Mouse (Mus musculus) heart, postnatal 36 days (tissue): ENCODE measurements around the gene Pitpna. TPM values are rescaled to one million over a fixed set of nuclear protein-coding genes. Genes with fewer than 3 reads are reported as not detected.
"Not testable (repeated sequence)": the region's sequence is repeated elsewhere in the genome, so short reads cannot be mapped to it uniquely, and the experiment has no call there.

Source experiments
- DNase-seq, 2 experiments: peaks; one replicate each; pipeline ENCODE4 v3.0.0; 2021 to 2022
- intact Hi-C: fragments of 180-260 bp; cut with DNase I; formaldehyde crosslinking; loops from one replicate; pipeline ENCODE4 v1.15.1; 2025
- total RNA-seq, 2 experiments: library from RNA; stranded (reverse); gene quantifications; 2 replicates each; pipeline ENCODE4 v1.2.3; 2021

Gene Pitpna
- total RNA-seq = 100 to 1,000 TPM; 103 to 112 TPM

DNA sequence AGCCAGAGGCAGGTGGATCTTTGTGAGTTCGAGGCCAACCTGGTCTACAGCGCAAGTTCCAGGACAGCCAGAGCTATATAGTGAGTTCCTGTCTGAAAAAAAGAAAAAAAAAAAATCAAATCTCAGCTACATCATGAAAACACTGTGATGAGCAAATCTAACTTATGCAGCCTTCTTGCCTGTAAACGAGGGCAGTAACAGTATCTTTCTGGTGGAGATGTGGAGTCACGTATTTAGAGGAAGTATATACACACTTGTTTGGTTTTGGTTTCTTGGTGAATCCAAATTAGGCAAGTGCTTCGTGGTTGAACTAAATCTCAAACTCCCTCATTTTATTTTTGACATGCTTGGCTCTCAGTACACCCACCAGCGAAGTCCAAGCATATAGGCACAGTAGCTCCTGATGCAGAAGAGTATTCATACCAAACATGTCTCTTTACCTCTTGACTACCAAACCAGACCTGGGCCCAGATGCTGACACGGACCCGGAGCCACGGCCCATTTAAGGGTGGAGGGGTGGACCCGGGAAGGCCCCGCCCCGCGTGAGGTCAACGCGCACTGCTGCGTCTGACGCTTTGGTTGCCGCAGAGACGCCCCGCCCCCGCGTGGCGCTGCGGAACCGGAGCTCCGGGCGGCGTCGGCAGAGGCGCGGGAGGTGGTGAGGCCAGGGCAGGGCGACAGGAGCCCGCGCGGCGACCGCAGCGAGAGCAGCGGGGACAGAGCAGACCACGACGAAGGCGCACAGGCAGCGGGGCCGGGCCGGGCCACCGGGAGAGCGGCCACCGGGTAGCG, at the start of gene Pitpna:
Gene Pitpna (plus strand): TSS at position 605 of the 792 bp plus-strand sequence.
- intact Hi-C loops = no loop called here
- DNase-seq = peak; percentile 95 to 97

DNA sequence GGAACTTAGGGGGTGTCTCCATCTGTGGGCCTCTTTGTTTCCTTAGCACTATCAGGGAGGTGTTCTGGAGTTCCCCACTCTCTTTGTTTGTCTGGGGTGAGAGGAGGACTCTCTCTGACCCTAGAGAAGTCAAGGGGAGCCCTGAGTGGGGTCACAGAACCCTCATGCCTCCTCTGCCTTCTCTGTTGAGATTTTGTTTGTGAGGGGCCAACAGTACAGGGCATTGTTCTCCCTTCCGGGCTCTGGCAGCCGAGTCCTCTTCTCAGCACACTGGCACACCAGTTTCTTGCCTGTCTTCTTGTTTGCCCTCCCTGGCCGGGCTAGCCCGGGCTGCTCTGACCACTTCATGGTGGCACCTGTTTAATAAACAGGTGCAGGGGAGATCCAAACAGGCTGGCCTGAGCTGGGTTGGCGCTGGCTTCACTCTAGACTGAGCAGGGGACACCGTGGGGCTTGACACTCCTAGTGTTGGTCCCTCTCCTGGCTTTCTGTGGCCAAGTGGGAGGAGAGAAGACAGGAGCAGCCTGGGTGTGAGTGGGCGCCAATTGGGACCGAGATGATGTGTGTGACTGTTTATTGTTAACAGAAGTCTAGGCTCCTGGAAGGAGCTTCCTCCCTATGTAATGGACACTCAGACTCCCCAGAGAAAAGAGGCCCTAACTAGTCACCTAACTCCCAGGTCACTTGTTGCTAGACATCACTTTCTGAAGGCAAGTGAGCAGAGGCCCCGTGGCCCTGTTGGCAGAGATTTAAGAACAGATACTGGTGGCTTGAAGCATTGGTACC, 49.5 kb upstream of the Pitpna start:
- intact Hi-C loops = no loop called here
- no peak for DNase-seq

DNA sequence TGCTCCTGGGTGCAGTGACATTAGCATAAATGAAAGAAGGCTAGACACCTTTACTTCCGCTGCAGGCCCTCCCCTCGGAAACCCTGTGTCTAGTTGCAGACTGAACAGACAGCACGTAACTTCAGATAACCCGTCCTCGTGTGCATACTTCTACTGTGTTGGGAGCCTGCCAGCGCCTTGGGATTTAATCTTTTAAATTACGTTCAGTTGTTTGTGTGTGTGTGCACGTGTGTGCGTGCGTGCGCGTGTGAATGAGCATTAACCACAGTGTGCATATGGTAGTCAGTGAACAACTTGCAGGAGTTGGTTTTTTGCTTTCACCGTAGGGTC, 49.0 kb upstream of the Pitpna start:
- no peak for DNase-seq
- intact Hi-C loops = no loop called here

DNA sequence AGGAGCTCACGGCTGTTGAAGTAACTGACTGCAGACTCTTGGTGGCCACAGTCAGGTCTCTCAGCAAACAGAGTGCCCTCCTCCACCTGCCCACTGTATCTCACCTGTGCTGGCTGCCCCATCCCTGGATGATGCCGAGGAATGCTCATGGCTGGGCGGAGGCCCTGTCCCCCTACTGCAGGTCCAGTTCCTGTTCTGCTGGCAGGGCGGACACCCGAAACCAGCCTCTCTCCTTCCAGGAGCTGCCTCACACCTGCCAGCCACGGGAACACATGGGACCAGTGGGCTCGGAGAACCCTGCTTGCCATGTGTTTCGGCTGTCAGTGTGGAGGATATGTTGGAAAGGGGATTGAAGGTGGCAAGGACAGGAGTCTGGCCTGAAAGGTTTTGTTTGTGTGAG, 47.7 kb upstream of the Pitpna start:
- intact Hi-C loops = no loop called here
- no peak for DNase-seq

DNA sequence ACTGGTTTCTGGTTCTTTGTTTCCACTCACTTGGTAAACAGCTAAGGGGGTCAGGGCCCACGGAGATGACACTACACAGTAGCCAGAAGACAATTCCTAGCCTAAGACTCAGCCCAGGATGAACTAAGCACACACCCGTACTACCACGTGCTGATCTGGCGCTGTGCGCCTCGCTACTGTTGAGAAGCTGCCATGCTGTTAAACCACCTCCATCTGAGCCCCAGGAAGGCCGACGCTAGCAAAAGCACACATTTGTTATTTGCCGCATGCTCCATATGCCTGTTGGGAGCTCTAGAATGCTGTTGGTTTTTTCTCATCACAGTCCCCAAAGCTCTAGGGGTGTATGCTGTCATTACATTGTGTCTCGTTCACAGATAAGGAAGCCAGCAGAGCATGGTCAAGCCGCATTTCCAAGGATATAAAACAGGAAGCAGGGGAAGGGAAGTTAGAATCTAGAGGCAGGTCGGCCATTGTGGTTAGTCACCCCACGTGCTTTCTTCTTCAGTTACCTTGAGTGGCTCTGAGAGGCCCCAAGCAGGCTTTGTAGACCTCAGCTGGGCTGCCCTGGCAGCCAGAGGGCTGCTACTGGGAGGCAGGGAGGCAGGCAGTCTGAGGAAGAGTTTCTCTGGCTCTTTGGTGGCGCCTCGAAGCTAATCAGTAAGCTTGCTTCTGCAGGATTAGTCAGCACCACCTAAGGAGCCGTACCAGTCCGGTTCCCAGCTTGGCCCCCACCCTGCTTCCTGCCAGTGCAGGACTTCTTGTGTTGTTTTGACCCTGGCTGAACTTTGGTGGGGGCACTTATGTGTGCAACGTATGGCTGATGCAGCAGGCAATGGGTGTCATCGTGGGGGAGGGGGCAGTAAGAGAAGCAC, 47.0 kb upstream of the Pitpna start:
- intact Hi-C loops = no loop called here
- DNase-seq = no peak

DNA sequence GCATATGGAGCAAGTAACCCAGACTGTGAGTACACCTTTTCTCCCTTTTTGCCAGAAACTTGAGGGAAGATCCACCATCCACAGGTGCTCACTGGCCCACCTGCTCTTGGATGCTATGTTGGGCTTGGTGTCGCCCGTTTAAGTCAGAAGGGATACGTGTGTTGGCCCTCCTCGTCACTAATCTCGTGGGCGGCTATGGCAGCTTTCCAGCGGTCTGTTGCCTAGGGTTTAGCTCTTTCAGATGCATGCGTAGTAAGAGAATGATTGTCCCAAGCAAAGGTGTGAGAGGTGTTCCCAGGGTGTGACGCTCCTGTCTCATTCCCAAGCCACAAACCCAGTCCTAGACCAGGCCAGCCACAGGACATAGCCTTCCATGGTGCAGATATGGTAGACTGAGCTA, 43.2 kb upstream of the Pitpna start:
- intact Hi-C loops = no loop called here
- DNase-seq = no peak

DNA sequence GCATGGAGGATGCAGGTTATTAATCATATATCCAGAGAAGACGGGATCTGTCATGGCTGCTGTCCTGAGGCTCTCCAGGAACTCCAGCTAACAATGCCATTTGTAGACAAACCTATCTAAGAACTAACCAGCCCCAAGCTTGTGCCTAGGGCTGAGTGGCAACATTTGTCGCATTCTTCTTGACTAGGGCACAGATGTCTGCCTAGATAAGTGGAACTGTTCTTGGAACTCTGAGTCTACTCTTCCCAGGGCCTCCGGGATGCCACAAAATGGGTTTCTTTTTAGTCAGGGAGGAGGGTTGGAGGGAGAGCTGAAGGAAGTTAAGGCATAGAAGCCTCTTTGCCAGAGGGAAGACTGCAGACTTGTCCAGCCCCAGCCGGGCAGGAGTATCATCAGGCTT, 41.8 kb upstream of the Pitpna start:
- intact Hi-C loops = no loop called here
- DNase-seq = no peak

DNA sequence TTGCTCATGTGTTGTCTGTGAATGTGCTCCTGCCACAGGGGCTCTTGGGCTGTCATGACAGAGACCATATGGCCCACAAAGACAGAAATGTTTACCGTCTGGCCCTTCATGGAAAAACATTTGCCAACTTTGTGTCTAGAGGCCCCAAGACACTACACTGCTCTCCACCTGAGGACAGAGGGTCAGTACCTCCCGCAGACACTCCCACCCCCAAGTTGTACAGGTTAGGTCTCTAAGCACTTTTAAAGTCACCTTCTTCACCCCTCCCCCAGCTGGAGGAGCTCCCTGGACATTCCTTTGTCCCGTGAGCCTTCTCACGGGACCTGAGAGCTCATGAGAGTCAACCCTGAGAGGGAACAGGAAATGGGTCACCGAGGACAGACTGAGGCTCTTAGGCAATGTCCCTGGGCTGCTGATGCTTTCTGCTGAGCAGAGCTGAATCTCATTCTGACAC, 38.2 kb upstream of the Pitpna start:
- intact Hi-C loops = no loop called here
- DNase-seq = peak in 1 of 2 experiments; percentile 25

DNA sequence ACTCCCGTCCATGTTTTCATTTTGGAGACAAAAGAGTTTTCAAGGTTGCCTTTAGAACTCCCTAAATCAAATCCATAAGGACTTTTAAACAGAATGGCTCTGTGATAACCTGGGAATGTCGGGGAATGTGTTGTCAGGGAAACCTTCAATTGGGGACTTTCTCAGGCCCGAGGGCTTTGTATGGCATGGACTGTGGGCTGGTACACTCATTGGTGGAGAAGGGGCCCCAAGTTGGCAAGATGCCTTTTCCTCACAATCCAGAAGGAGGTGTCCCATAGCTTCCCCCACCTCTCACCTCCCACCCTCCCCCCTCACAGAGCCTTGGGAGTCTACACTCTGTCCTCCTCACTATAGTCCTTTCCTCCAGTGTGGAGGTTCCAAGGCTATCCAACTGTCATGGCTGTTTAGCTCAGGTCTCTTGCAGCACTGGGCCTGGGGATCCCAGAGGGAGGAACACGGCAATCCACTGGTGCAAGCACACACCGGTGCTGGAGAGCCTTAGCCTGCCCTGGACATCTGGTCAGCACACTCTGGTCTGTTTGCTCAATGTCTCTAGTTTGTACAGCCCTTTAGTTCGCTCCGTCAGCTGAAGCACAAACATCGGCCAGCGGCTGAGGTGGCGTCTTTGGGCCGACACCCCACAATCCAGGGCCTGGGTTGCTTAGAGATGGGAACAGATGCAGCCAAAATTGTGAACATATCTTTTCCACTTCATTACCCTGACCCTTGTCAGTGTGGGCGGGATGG, 37.5 kb upstream of the Pitpna start:
- intact Hi-C loops = no loop called here
- DNase-seq = peak; percentile 22 to 48

DNA sequence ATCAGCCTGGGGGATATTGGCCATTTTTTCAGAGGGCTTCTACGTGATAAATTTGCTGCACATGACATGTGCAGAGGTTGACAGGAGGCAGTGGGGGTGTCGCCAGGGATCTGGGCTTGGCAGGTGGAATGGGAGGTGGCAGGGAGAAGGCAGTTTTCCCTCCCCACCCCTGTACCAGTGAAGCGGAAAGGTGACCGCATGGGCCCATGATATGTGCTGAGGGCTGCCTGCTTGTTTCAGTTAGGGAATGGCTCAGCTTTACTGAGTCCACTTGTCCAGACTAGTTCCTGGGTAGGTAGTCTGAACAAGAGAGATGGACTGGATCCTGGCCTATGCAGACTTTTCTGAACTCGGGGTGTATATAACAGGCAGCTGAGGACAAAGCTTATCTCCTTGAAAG, 36.6 kb upstream of the Pitpna start:
- intact Hi-C loops = no loop called here
- peak in 1 of 2 experiments; percentile 8 for DNase-seq

DNA sequence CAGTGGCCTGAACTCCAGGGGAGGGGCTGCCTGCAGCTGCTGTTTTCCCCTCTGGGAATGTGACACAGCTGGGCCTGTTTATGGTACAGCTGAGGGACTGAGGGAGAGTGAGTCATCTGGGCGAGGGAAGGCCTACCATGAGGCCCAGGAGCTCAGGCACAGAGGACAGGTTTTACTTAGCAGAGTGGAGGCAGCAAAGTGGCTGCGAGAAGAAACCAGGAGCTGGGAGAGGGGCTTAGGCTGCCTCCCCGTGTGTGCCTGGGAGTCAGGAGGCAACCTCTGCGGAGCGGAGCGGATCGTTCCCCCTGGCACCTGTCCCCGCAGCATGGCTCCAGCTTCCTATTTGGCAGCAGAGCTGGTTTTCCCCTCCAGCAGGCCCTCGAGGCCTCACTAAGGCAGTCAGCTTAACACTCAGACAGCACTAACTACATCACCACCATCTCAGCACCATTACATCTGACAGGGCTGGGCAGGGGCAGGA, 35.9 kb upstream of the Pitpna start:
- peak; percentile 53 to 76 for DNase-seq
- intact Hi-C loops = no loop called here

DNA sequence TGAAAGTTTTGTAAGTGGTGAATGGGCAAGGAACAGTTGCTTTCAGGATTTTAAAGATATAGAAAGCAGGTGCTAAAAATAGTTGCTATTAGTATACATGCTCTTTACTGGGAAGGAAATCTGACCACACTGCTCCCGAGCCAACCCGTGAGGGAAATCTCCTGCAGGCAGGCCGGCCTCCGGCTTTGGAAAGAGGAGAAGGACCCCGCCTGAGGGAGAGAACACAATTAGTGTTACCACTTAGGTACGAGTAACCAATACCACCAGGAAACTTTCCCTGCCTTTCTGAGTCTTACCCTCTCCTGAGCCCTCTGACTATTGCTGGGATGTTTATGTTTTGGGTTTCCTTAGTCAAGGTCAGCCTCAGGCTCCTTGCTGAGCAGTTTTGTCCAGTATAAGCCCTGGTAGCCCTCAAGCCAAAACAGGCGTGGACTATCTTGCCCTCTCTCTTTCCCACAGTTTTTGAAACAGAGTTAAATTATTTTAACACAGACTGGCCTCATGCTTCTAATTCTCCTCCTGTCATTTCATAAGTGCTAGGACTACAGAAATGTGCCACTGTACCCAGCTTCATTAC, 34.9 kb upstream of the Pitpna start:
- intact Hi-C loops = no loop called here

DNA sequence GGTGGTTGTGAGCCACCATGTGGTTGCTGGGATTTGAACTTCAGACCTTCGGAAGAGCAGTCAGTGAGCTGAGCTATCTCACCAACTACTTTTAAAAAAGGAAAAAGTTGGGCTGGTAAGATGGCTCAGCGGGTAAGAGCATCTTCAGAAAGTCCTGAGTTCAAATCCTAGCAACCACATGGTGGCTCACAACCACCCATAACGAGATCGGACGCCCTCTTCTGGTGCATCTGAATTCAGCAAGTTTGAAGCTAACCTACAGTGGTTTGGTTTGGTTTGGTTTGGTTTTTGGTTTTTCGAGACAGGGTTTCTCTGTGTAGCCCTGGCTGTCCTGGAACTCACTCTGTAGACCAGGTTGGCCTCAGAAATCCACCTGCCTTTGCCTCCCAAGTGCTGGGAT, 31.9 kb upstream of the Pitpna start:
- intact Hi-C loops, DNase-seq: not testable (repeated sequence)

More for the DNA sequence above, 34.9 kb upstream of the Pitpna start:
- DNase-seq = no peak

DNA sequence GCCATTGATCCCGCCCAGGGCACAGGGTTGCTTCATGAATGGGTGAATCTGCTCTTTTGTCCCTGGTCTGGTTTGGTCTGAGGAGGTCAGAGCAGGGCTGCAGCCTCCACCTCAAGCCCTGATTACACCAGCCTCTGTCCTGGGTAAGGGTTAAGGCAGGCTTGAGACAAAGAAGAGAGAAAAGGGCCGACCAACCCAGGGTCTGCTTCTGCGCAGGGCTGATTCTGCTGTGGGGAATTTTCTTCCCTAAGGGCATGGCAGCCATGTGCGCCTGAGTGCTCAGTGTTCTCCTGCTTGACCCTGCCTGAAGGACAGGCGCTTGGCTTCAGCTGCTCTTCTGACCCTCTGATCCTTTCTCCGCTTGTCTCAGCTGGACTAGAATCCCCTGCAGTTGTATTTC, 30.8 kb upstream of the Pitpna start:
- intact Hi-C loops = no loop called here
- DNase-seq = no peak

DNA sequence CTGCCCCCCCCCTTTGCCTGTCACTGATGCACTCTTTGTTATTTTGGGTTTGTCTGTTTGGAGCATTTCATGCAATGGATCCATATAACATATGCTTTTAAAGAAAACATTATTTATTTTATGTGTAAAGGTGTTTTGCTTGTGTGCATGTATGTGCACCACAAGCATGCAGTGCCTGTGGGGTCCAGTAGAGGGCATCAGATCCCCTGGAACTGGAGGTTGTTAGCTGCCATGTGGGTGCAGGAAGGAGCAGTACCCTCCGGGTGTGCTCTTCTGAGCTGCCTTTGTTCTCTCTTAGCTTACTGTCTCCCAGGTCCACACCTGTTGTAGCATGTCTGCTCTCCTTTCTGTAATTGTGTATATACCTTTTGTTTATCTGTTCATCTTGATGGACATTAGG, 29.8 kb upstream of the Pitpna start:
- intact Hi-C loops = no loop called here
- DNase-seq = no peak

DNA sequence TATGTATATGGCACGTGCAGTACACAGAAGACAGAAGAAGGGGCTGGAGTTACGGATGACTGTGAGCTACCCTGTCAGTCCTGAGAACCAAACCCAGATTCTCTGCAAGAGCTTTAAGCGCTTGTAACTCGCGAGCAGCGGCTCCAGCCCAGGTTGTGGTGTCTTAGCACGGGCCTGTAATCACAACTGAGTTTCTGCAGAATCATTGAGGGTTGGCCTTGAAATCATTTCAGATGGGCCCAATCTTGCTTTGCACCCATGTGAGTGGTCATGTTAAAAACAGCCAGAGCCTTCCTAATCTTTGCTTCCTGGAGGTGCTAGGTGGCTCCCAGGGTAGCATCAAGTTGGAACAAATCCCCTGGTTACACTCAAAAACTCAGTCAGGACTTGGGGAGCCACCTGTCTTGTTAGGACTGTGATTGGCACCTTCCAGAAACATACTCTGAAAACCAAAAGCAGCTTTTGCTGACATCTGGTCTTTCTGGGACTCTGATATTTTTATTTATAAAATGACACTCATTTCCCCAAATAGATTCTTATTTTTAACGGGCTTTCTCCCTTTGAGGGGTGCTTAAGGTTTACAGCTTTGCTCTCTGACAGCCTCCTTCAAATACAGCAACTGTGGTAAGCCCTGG, 27.9 kb upstream of the Pitpna start:
- intact Hi-C loops = no loop called here
- DNase-seq = no peak

DNA sequence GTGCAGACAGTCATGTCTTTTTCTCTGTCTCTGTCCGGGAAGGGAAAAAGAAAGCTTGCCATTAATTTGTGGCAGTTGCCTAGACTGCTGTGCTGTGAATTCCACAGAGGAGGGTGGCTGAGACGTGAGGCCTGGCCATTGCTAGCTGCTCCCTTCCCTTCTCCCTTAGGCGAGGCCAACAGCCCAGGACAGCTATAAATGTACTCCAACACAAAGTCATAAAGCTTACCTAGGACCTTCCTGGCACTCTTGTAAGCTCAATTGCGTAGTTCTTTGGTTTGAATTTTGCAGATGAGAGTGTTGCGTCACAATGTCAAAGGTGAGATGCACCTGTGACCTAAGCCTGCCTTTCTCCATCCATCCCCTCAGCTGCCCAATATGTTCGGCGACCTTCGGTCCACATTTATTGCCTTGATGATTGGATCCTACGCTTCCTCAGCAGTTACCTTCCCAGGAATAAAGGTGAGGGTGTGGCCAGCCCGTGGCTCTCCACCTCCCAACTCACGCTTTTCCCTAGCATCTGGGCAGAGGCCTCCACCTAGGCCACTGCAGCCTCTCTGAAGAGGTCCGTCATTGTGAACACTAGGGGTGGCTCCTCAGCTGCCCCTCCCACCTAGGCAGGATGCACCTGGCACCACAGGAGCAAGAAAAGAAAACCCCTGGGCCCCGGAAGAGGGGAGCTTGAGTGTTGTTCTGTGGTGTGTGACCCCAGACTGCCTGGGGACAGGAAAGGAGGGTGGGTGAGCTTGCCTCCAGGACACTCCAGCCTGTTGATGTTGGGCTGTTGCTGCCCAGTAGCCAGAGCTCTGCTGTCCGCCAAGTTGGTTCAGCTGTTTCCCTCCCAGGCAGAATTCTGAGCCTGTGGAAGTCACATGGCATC, 27.1 kb upstream of the Pitpna start:
- no peak for DNase-seq
- intact Hi-C loops = no loop called here

DNA sequence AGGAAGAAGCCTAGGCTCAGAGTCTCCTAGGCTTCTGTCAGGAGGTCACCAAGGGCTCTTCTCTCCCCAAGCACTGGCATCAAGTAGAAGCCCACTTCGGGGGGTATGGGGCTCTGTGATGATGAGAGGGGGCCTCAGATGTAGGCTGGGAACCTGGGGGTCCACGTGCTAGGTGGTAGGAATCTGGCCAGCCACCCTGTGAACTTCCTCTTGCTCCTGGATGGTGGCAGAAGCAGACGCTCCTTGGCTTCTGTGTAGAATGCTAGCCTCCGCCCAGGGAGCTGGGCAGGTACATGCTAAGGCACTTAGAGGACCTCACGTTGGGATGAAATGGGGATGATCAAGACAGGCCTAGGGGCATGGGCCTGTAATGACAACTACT, 26.5 kb upstream of the Pitpna start:
- intact Hi-C loops = no loop called here
- no peak for DNase-seq
